Mouse (Mus musculus): Measurements from ENCODE around the gene Mepce.

DNA sequence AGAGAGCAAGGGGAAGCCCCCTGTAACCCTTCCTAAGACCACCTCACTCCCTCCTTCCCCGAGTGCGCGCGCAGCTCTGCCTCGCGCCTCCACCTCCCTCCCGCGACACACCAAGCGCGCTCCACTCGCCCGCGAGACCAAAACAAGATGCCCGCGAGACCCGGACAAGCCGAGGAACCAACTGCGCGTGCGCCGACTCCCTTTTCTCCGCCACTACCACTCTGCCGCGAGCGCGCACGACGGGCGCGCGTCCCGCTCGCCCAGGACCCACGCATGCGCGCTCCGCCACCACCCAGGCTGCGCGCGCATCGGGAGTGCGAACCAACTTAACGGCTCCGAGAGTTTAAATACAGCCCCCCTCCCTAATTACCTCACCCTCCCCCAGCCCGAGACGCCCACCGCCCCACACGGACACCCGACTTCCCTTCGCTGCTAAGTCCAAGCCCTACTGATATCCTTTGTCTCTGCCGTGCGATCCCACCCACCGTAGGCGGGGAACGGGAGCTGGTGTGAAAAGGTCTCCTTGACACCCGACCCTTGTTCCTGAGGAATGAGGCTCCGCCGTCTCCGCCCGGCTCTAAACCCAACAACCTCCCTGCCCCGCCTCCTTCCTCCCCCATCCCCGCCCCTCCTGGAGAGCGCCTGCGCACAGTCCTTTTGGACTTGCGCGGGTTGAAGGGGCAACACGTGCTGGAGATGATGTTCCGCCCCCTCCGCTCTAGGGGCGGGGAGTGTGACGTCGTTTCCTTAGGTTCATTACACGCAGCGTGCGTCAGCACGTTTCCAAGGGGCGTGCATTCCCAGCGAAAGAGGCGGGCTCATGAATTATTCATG, 1.1 kb downstream of the Mepce start:
- TF ChIP-seq MAFK (IDR thresholded peaks at IDR 0.05; ENCODE audit: insufficient read depth, low read depth, low read length) (peak; percentile 76; the same call in 1 of the 2 replicates), HCFC1 (IDR thresholded peaks at IDR 0.05; ENCODE audit: borderline replicate concordance, insufficient read depth, low read length) (0 out of 2 replicates have a peak, but pooled peaks have one; percentile 60), ZNF384 (IDR thresholded peaks at IDR 0.05; ENCODE audit: low read depth, low read length) (no peak), ZC3H11A (IDR thresholded peaks at IDR 0.05; ENCODE audit: borderline replicate concordance, low read depth, low read length) (no peak), CHD2 (IDR thresholded peaks at IDR 0.05; ENCODE audit: low read depth, low read length) (peak; percentile 82; the same call in 1 of the 2 replicates)

Measured in ES-E14 (cell line).